8 mouse cellular contexts compared by ENCODE assay signal in genomic region chr17:46029554-46030207, GRCm38 (mm10). TPM values are rescaled to one million over a fixed set of nuclear protein-coding genes. Genes with fewer than 3 reads are reported as not detected.
DNase-seq lines count a peak whose midpoint lies in the region; ATAC-seq and TF ChIP-seq lines count a peak whose summit lies in the region.

No protein-coding gene starts in this region.

- peaks cover 30% of the 10 kb centered on the region for H3K79me2 ChIP-seq in CH12.LX (replicated peaks; ENCODE audit: control insufficient read depth, extremely low read depth, insufficient read depth, poor library complexity, severe bottlenecking)

- H3K4me1 ChIP-seq in CH12.LX (ENCODE audit: control insufficient read depth in 1 of 2, insufficient read depth in 2 of 2): peaks cover 5 to 56% of the 10 kb centered on the region in 2 experiments; a peak in 3 of 4 replicates
- H3K4me1 ChIP-seq in heart, embryonic 12.5 days (replicated peaks): peaks cover 58% of the 10 kb centered on the region
- peaks cover 69% of the 10 kb centered on the region for H3K4me1 ChIP-seq in limb, embryonic 10.5 days
- peaks cover 27% of the 10 kb centered on the region for H3K4me1 ChIP-seq in olfactory bulb, adult 2 months (ENCODE audit: control insufficient read depth, insufficient read depth, low read length)

- 13% methylated on average over 7 of the region's 7 CpGs for WGBS in heart, embryonic 12.5 days
- 25% methylated on average over 7 of the region's 7 CpGs for WGBS in limb, embryonic 10.5 days
- 34% methylated on average over 7 of the region's 7 CpGs for WGBS in olfactory bulb, adult 2 months

- H3K36me3 ChIP-seq in CH12.LX (replicated peaks in 1 of 2; ENCODE audit: control insufficient read depth in 1 of 2, insufficient read depth in 1 of 2, low read length in 1 of 2): peaks cover 15 to 34% of the 10 kb centered on the region in 2 experiments
- peaks cover 10% of the 10 kb centered on the region for H3K36me3 ChIP-seq in heart, embryonic 12.5 days
- peaks cover 38% of the 10 kb centered on the region for H3K36me3 ChIP-seq in limb, embryonic 10.5 days

- H3K4me3 ChIP-seq in CH12.LX (replicated peaks in 1 of 3; ENCODE audit: low read depth in 2 of 3, low read length in 2 of 3, poor library complexity in 1 of 3): peak overlapping the region; percentile 92 to 97 (median 96)
- H3K4me3 ChIP-seq in heart, embryonic 12.5 days: peak overlapping the region; percentile 69
- H3K4me3 ChIP-seq in limb, embryonic 10.5 days: peak overlapping the region; percentile 86
- H3K4me3 ChIP-seq in olfactory bulb, adult 2 months (ENCODE audit: insufficient read depth, low read depth, low read length): peak overlapping the region; percentile 59

- peak overlapping the region; percentile 100 for H3K9ac ChIP-seq in CH12.LX (ENCODE audit: insufficient read depth, low read depth)
- peak overlapping the region; percentile 97 for H3K9ac ChIP-seq in heart, embryonic 12.5 days

- no peak for ATAC-seq in heart, embryonic 12.5 days (ENCODE audit: insufficient number of reproducible peaks, low FRiP score)
- no peak for ATAC-seq in frontal cortex, adult (ENCODE audit: low TSS enrichment)

- in situ Hi-C loops in CH12.LX (cut with MboI; ENCODE audit: low pct_ligation_motif_present, low pct_unique_long_range_greater_than_20kb, low sequenced_read_pairs): loop anchor here (5.0 to 10.0 kb wide), 3 partner anchors 105 to 292 kb away; no protein-coding TSS in a partner anchor

- TF ChIP-seq CTCF in CH12.LX (conservative IDR thresholded peaks at IDR 0.05 in 1 of 2, IDR thresholded peaks at IDR 0.05 in 1 of 2; ENCODE audit: low read depth in 2 of 2, low read length in 2 of 2): no peak
- TF ChIP-seq CTCF in olfactory bulb, adult 2 months (IDR thresholded peaks at IDR 0.05; ENCODE audit: insufficient read depth, low read depth, low read length): no peak

- peak overlapping the region; percentile 87 for H3K4me2 ChIP-seq in CH12.LX (ENCODE audit: insufficient read depth, low read depth, poor library complexity, severe bottlenecking)
- peak overlapping the region; percentile 81 for H3K4me2 ChIP-seq in heart, embryonic 12.5 days

- no peak for TF ChIP-seq EP300 in CH12.LX (IDR thresholded peaks at IDR 0.05; ENCODE audit: low read length)

- no peak for TF ChIP-seq POLR2A in CH12.LX (IDR thresholded peaks at IDR 0.05; ENCODE audit: low read depth, low read length)
- TF ChIP-seq POLR2A in olfactory bulb, adult 2 months (IDR thresholded peaks at IDR 0.05; ENCODE audit: insufficient read depth, low read depth, low read length): no peak

- no peak for TF ChIP-seq RAD21 in CH12.LX (IDR thresholded peaks at IDR 0.05; ENCODE audit: low read depth, low read length)

- peak; percentile 65 for DNase-seq in adrenal gland, adult 2 months
- DNase-seq in adrenal gland, postnatal 25 days: no peak
- no peak for DNase-seq in CH12.LX (ENCODE audit: extremely low read depth)
- peak; percentile 40 for DNase-seq in limb, embryonic 10.5 days (ENCODE audit: low spot score)
- no peak for DNase-seq in layer of hippocampus, postnatal 36 days

- peaks cover 10% of the 10 kb centered on the region for H3K27me3 ChIP-seq in CH12.LX (replicated peaks)
- no peaks in the 10 kb centered on the region for H3K27me3 ChIP-seq in heart, embryonic 12.5 days (replicated peaks)
- H3K27me3 ChIP-seq in limb, embryonic 10.5 days (ENCODE audit: low read depth, poor library complexity, severe bottlenecking): peaks cover 9% of the 10 kb centered on the region

- H3K27ac ChIP-seq in CH12.LX (ENCODE audit: insufficient read depth, low read depth): peak overlapping the region; percentile 37; the same call in 1 of the 2 replicates
- peak overlapping the region; percentile 95 for H3K27ac ChIP-seq in heart, embryonic 12.5 days (ENCODE audit: poor library complexity, severe bottlenecking)
- peak overlapping the region; percentile 98 for H3K27ac ChIP-seq in limb, embryonic 10.5 days
- H3K27ac ChIP-seq in olfactory bulb, adult 2 months (ENCODE audit: insufficient read depth, low read depth, low read length): 0 out of 2 replicates have a peak overlapping the region, but pooled peaks have one; percentile 7

- no peaks in the 10 kb centered on the region for H3K9me3 ChIP-seq in CH12.LX (replicated peaks; ENCODE audit: low read length)
- no peaks in the 10 kb centered on the region for H3K9me3 ChIP-seq in heart, embryonic 12.5 days (replicated peaks)
- H3K9me3 ChIP-seq in limb, embryonic 10.5 days (replicated peaks): no peaks in the 10 kb centered on the region

- dilution Hi-C loops in CH12.LX (cut with MboI; ENCODE audit: extremely low pct_ligation_motif_present, extremely low pct_unique_long_range_greater_than_20kb, low sequenced_read_pairs): no loop called here

TF ChIP-seq in CH12.LX, 34 proteins besides CTCF, POLR2A, EP300 and RAD21:
- TF ChIP-seq IRF4 (IDR thresholded peaks at IDR 0.05; ENCODE audit: low read depth, low read length) (0 out of 2 replicates have a peak, but pooled peaks have one; percentile 25), NRF1 (IDR thresholded peaks at IDR 0.05; ENCODE audit: low read depth, low read length) (no peak), SMC3 (IDR thresholded peaks at IDR 0.05; ENCODE audit: low read depth, low read length) (no peak), JUND (conservative IDR thresholded peaks at IDR 0.05; ENCODE audit: low read depth, low read length) (no peak), ZNF384 (IDR thresholded peaks at IDR 0.05; ENCODE audit: low read depth, low read length) (peak; percentile 89), ZKSCAN1 (IDR thresholded peaks at IDR 0.05; ENCODE audit: borderline replicate concordance, low read depth, low read length) (no peak), HCFC1 (IDR thresholded peaks at IDR 0.05; ENCODE audit: low read depth, low read length) (no peak), MAZ (IDR thresholded peaks at IDR 0.05; ENCODE audit: low read depth, low read length) (0 out of 2 replicates have a peak, but pooled peaks have one; percentile 48), SIN3A (IDR thresholded peaks at IDR 0.05; ENCODE audit: low read length) (no peak; the same call in 1 of the 2 replicates), MAFK (IDR thresholded peaks at IDR 0.05; ENCODE audit: insufficient replicate concordance, low read length) (no peak)

RNA-seq across cellular contexts. Expression of gene Vegfa, which starts 2.5 kb away (rescaled TPM):
- 100 to 1,000 TPM; 395 to 486 TPM for total RNA-seq in adrenal gland, adult 2 months (2021)
- 751 and 799 TPM in 2 replicates for polyA plus RNA-seq in adrenal gland, adult 2 months (2012; rRNA removed)
- 429 and 459 TPM in 2 replicates for total RNA-seq in adrenal gland, postnatal 25 days (2021)
- total RNA-seq in CH12.LX (2012; rRNA removed) (21.5 and 50.0 TPM in 2 replicates), CH12.LX (2014; rRNA removed) (15.5 and 17.2 TPM in 2 replicates)
- 15.3 and 16.5 TPM in 2 replicates for polyA plus RNA-seq in CH12.LX (2012; ENCODE audit: insufficient read length, low read depth)
- 6.5 and 6.9 TPM in 2 replicates for polyA plus RNA-seq in heart, embryonic 12.5 days (2016; fragmentation: Nextera tagmentation; extraction: Ambion mirVana)
- 2.0 and 3.1 TPM in 2 replicates for polyA plus RNA-seq in limb, embryonic 10.5 days (2016; fragmentation: Nextera tagmentation; extraction: Ambion mirVana)
- polyA plus RNA-seq in olfactory bulb, adult 2 months (2012; ENCODE audit: insufficient read depth, insufficient read length, low replicate concordance, missing spikeins): not detected in 2 replicates
- 10 to 100 TPM; 68.1 to 99.0 TPM for total RNA-seq in layer of hippocampus, postnatal 36 days (2021)

Comparison
In these comparisons a context has a peak if more than half of its experiments do, and no peak if none do; other contexts are left out.
1. DNase-seq: peak in adrenal gland, adult 2 months (single experiment) and limb, embryonic 10.5 days (single experiment); none in adrenal gland, postnatal 25 days (single experiment), CH12.LX (single experiment) and layer of hippocampus, postnatal 36 days (0 of 2).
2. H3K27ac ChIP-seq: peak in every context shown above with its lines; median percentile 98 in limb, embryonic 10.5 days; 95 in heart, embryonic 12.5 days; 37 in CH12.LX; 7 in olfactory bulb, adult 2 months.
3. Peak in every context shown above with its lines, with median percentiles within 50 percentile points of each other: H3K4me3 ChIP-seq.